Mouse (Mus musculus): Measurements from ENCODE around the gene Lhfpl3. TPM values are rescaled to one million over a fixed set of nuclear protein-coding genes. Genes with fewer than 3 reads are reported as not detected.

The Lhfpl3 gene
- total RNA-seq, 2 experiments from 2014 or later: not detected

GRCm38 (mm10) chr5:23251462-23252224 is 505.8 kb downstream of the Lhfpl3 start:
- intact Hi-C loops (cut with DNase I): loop anchor here (2.0 kb wide), 1 partner anchor 33 kb away; no protein-coding TSS in a partner anchor

GRCm38 (mm10) chr5:23255816-23256418 is 510.1 kb downstream of the Lhfpl3 start:
- intact Hi-C loops (cut with DNase I): no loop called here

More at GRCm38 (mm10) chr5:23251462-23252224, 505.8 kb downstream of the Lhfpl3 start:
- DNase-seq (ENCODE audit: low spot score): peak; percentile 72

GRCm38 (mm10) chr5:23273309-23273708 is 527.5 kb downstream of the Lhfpl3 start:
- intact Hi-C loops (cut with DNase I): loop anchor here (10.0 kb wide), 1 partner anchor 381 kb away; no protein-coding TSS in a partner anchor
- DNase-seq (ENCODE audit: low spot score): no peak

More at GRCm38 (mm10) chr5:23255816-23256418, 510.1 kb downstream of the Lhfpl3 start:
- DNase-seq (ENCODE audit: low spot score): no peak

- intact Hi-C loops (cut with DNase I): loop anchor here (10.0 kb wide), 1 partner anchor 375 kb away; no protein-coding TSS in a partner anchor
- DNase-seq (ENCODE audit: low spot score): no peak
Observed at GRCm38 (mm10) chr5:23279364-23279763, 533.5 kb downstream of the Lhfpl3 start.

GRCm38 (mm10) chr5:23284884-23285283 is 539.0 kb downstream of the Lhfpl3 start:
- DNase-seq (ENCODE audit: low spot score): no peak
- intact Hi-C loops (cut with DNase I): loop anchor here (2.0 kb wide), 1 partner anchor 32 kb away; no protein-coding TSS in a partner anchor

- intact Hi-C loops (cut with DNase I): no loop called here
- DNase-seq (ENCODE audit: low spot score): no peak
Observed at GRCm38 (mm10) chr5:23289149-23289548, 543.3 kb downstream of the Lhfpl3 start.

Small RNA genes lying within 50 kb of the gene (microRNA-seq; reads per million reads assigned to microRNA genes)
- not detected for gene Gm28022
- not detected for gene Gm44363

Other genes with a start within 250 kb of the Lhfpl3 start
- 1 to 10 TPM; 7.5 to 7.7 TPM for gene Orc5, start 195.6 kb upstream of the Lhfpl3 start, total RNA-seq (2021)